Mouse (Mus musculus): ENCODE measurements around the gene Cacnb4.

Gene Cacnb4

DNA sequence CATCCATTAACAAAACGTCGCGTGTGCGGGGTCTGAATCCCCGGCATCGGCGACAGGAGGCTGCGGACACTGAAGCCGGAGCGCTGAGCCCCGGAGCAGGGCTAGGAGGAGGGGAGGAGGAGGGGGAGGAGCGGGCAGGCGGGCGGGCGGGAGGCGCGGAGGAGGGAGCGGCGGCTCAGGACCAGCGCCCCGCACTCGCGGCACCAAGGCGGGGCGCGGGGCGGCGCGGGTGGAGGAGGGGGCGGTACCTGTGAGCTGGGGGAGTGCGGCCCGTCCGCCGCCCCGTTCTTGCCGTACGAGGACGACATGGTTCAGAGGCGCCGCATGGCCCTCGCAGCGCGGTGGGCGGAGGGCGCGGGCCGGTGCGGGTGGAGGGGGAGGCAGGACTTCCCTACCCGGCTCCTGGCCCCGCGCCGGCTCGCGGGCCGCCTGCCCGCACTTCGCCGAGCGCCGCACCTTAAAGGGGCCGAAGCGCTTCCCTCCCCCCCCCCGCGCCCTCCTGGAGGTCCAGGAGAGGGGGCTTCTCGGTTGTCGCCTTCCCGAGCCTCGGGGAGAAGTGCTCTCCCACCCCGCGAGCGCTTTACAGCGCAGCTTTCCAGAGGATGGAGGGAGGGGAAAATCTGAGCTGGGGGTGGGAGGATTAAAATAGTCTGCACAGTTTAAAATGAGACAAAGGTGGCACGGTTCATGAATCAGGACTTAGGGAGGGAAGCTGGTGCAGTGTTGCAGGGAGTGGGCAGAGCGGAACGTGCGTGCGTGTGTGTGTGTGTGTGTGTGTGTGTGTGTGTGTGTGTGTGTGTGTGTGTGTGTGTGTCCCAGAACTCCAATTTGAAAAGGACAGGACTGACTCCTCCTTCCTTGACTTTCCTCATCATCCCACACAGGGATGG lies at the start of gene Cacnb4:
TSS of gene Cacnb4 (minus strand) at position 809 of the 890 bp plus-strand sequence.
- DNase-seq (ENCODE audit: low spot score in 2 of 2), result peak; percentile 13 to 27

- no peak for DNase-seq (ENCODE audit: low spot score in 2 of 2)
Observed at GRCm38 (mm10) chr2:52720231-52721025, 43.8 kb upstream of the Cacnb4 start.

- no peak for DNase-seq (ENCODE audit: low spot score in 2 of 2)
Observed at GRCm38 (mm10) chr2:52717076-52717475, 40.4 kb upstream of the Cacnb4 start.

GRCm38 (mm10) chr2:52715538-52715937 lies 38.9 kb upstream of the Cacnb4 start:
- no peak for DNase-seq (ENCODE audit: low spot score in 2 of 2)

DNA sequence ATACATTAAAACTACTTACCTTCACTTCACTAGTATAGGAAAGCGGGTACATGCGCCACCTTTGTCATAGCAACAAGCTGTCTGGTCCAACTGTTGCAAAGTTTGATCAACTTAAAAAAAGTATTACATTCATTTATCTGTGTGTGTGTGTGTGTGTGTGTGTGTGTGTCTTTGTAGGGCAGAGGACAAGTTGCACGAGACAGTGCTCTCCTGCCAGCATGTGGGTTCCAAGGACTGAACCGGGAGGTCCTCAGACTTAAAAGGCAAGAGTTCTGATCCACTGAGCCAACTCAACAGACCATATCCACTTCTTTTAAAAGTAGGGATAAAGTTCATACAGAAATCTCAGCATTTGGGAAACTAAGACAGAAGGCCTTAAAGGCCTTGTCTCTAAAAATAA lies 37.5 kb upstream of the Cacnb4 start:
- no peak for DNase-seq (ENCODE audit: low spot score in 2 of 2)

GRCm38 (mm10) chr2:52710804-52711203 lies 34.2 kb upstream of the Cacnb4 start:
- DNase-seq (ENCODE audit: low spot score in 2 of 2), result no peak

GRCm38 (mm10) chr2:52709417-52709816 lies 32.8 kb upstream of the Cacnb4 start:
- DNase-seq (ENCODE audit: low spot score in 2 of 2), result no peak

GRCm38 (mm10) chr2:52701368-52702036 lies 24.9 kb upstream of the Cacnb4 start:
- no peak for DNase-seq (ENCODE audit: low spot score in 2 of 2)

GRCm38 (mm10) chr2:52700352-52700751 lies 23.7 kb upstream of the Cacnb4 start:
- DNase-seq (ENCODE audit: low spot score in 2 of 2), result no peak

GRCm38 (mm10) chr2:52694604-52695003 lies 18.0 kb upstream of the Cacnb4 start:
- DNase-seq (ENCODE audit: low spot score in 2 of 2), result no peak

GRCm38 (mm10) chr2:52691745-52692144 lies 15.1 kb upstream of the Cacnb4 start:
- DNase-seq (ENCODE audit: low spot score in 2 of 2), result no peak

DNA sequence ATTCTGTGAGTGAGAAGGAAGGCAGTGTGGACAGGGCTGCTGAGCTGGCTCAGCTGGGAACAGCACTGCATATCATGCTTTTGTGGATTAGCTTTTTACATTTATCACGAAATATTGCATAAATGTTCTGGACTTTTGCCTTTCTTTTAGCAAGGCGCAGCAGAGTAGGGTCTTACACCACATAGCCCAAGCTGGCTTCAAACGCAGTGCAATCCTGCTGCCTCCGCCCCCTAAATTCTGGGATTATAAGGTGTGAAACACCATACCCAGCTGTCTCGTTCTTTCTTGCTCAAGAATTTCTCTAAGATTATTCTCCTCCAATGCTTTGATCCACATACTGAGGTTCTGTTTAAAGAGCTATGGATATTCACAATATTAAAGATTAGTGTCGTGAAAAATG lies 10.0 kb upstream of the Cacnb4 start:
- DNase-seq (ENCODE audit: low spot score in 2 of 2), result no peak

DNA sequence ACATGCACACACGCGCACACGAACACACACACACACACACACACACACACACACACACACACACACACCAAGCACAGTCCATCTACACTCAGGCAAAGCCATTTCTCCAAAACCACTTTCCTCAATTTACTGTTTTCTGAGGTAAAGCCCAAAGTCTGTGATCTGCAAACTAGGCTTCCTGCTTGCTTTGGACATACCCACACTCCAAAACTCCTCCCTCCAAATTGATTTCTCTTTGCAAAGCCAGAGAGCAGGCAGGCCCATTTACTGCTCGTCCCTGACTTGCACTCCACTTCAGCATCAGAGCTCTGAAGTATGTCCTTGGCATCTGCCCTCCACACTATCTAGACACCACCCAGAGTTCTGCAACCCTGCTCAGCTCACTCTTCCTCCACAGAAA lies 958 bp upstream of the Cacnb4 start:
- no peak for DNase-seq (ENCODE audit: low spot score in 2 of 2)

DNA sequence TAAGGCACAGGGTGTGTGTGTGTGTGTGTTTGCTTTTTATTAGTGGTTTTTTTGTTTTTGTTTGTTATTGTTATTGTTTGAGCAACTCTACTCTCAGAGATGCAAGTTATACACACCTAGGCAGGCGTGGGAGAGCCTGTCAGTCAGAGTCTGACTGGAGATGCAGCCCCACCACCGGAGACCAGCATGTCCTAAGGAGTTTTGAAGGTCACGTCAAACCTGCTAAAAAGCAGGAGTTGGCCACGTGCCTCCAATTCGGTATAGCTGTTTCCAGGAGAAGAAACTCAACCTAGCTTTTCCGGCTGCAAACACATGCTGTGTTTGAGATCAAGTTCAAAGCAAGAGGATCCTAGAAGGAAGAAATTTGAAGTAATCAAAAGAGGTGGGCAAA lies 277 bp upstream of the Cacnb4 start:
- DNase-seq (ENCODE audit: low spot score in 2 of 2), result no peak

GRCm38 (mm10) chr2:52675278-52675987 lies 1.2 kb downstream of the Cacnb4 start:
- peak in 1 of 2 experiments; percentile 14 for DNase-seq (ENCODE audit: low spot score in 2 of 2)

DNA sequence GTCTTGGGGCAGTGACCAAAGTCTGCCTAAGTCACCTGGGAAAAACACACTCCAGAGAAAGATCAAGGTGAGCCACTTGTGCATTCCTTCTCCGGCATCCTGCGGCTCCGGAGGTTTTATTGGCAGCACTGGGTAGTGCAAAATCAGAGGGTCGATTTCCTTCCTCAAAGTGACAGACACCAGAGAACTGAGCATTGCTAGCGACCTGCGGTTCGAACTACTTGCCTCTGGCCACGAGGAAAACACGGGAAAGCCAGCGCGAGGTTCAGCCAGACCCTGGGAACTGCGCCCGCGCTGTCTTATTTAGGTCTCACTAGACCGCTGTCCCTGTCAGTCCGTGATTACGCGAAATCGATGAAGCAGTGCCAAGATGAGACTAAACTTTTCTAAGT lies 1.7 kb downstream of the Cacnb4 start:
- peak in 1 of 2 experiments; percentile 3 for DNase-seq (ENCODE audit: low spot score in 2 of 2)

GRCm38 (mm10) chr2:52673172-52673571 lies 3.5 kb downstream of the Cacnb4 start:
- no peak for DNase-seq (ENCODE audit: low spot score in 2 of 2)

GRCm38 (mm10) chr2:52670733-52671132 lies 5.9 kb downstream of the Cacnb4 start:
- no peak for DNase-seq (ENCODE audit: low spot score in 2 of 2)

- DNase-seq (ENCODE audit: low spot score in 2 of 2), result no peak
Observed at GRCm38 (mm10) chr2:52668480-52668879, 8.2 kb downstream of the Cacnb4 start.

GRCm38 (mm10) chr2:52656722-52657121 lies 19.9 kb downstream of the Cacnb4 start:
- DNase-seq (ENCODE audit: low spot score in 2 of 2), result no peak

GRCm38 (mm10) chr2:52654541-52654940 lies 22.1 kb downstream of the Cacnb4 start:
- no peak for DNase-seq (ENCODE audit: low spot score in 2 of 2)

- DNase-seq (ENCODE audit: low spot score in 2 of 2), result no peak
Observed at GRCm38 (mm10) chr2:52651547-52651946, 25.1 kb downstream of the Cacnb4 start.

All from urinary bladder, adult 18-20 months (tissue).